Mouse (Mus musculus) adrenal gland, postnatal 4 days (tissue): ENCODE data around the gene Tmem104. TPM values are rescaled to one million over a fixed set of nuclear protein-coding genes. Genes with fewer than 3 reads are reported as not detected.
A peak's percentile ranks its signal among the peaks of the same experiment; 100 is the strongest.

Source experiments
- DNase-seq, 2 experiments: peaks; one replicate each; pipeline ENCODE4 v3.0.0; 2021 to 2022; ENCODE audit warnings: low spot score in 2 of 2, mixed read lengths in 2 of 2
- total RNA-seq, 2 experiments: library from RNA; stranded (reverse); gene quantifications; 2 replicates each; pipeline ENCODE4 v1.2.3; 2021

Tmem104 gene
- total RNA-seq, 2 experiments from 2014 or later: 11.9 to 12.0 TPM

GRCm38 (mm10) chr11:115197558-115197957 is 10.3 kb downstream of the Tmem104 start:
- DNase-seq: no peak

DNA sequence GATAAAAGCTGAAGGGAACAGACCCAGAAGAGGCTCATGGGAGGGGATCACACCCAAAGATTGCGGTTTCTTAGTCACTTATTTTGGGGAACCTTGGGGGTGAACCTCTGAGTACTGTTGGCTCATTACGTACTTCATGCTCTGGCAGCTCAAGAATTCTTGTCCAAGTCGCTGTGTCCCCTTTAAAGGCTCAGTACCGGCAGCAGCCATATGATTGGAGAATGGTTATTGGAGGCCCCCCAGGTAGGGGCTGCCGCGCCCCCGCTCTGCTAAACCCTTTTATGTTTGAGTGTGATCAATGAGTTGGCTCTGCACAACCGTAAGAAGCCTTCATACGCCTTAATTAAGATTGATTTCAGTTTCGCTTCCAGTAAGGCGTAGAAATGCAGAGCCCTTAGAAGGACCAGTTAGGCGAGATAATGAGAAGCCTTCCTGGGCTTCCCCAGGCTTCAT is 11.7 kb downstream of the Tmem104 start:
- DNase-seq: no peak

DNA sequence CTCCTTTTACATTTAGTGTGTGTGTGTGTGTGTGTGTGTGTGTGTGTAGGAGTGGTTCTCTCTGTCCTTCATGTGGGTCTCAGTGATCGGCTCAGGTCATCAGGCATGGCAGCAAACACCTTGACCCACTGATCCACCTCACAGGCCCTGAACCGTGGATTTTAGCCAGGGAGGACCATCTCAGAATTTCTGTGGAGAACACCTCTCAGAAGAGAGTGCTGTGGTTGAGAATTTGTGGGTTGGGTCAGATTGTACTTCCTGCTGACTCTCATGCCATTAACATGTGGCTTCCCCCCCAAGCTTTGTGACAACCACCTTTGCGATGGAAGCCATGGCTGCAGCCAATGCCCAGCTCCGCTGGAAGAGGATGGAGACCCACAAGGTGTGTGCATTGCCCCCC is 13.2 kb downstream of the Tmem104 start:
- no peak for DNase-seq

DNA sequence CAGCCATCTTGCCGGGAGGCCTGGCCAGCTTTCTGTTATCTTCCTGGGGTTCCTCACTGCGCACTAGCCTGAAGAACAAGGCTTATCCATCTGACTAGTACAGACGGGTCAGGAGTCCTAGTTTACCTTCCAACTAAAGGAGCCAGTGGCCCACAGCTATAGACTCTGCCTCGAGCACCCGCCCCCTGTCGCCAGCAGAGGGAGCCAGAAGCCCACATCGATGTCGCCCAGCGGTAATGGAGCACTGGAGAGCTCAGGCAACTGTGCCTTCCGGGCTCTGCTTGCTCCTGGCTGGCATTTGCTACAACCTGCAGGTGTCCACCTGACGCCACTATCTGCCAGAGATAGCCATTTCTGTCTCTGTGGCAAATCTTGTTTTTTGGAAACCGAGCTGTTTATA is 15.0 kb downstream of the Tmem104 start:
- DNase-seq: peak; percentile 58 to 66

GRCm38 (mm10) chr11:115202756-115203155 is 15.5 kb downstream of the Tmem104 start:
- no peak for DNase-seq

DNA sequence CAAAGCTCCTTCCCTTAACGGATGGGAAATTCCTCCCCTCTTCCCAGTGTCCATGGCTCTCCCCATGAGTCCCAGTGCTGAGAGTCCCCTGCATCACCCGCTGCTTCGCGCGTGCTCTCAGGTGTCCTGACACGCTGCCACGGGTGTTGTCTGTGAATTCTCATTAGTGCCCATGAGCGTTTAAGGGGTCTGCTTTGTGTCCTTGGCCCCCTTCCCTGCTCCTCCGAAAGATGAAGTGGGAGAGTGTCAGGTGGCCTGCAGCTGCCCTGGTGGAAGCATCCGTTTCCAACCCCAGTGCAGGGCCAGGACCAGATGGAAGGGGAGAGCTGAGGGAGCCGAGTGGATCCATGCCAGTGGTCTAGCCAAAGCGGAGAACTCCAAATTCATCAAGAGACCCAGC is 20.8 kb downstream of the Tmem104 start:
- no peak for DNase-seq

DNA sequence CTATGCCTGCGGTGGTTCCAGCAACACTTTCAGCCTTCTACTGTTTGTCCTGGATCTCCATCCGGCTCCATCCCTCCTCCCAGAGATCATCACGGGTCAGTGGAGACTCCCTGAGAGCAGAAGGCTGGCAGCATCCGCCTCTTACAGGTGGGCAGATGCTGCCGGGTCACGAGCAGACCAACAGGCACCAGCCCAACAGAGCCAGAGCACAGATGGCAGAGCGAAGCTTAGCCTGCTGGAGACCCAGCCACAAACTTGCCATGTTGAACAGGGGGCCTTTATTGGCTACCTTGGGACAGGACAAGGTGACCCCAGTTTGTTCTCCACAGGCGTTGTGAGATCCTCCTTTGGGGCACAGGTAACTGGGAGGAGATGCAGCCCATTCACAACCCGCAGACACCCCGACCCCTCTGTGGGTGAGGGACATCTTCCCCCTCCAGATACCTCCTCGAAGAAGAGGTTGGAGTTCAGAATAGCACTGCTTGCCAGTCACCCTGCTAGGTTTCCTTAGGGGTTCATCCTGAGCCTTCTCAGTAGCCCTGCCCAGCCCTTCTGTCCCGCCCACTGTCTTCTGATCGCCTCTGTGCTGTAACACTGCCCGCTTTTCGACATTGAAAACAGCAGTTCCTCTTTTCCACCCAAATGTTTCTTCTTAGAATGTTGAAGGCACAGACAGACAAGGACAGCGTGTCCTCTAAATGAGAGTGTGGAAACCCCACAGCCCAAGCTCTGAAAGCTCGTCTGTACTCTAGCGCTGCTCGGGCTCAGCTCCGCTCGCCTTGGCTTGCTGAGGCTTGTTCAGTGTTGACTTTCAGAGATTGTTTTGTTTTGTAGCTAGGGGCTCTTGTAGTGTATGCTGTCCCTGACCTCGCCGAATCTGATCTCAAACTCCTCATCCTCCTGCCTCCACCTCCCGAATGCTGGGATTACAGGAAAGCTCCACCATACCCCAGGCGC is 21.8 kb downstream of the Tmem104 start:
- DNase-seq: no peak

GRCm38 (mm10) chr11:115209958-115210357 is 22.7 kb downstream of the Tmem104 start:
- no peak for DNase-seq

DNA sequence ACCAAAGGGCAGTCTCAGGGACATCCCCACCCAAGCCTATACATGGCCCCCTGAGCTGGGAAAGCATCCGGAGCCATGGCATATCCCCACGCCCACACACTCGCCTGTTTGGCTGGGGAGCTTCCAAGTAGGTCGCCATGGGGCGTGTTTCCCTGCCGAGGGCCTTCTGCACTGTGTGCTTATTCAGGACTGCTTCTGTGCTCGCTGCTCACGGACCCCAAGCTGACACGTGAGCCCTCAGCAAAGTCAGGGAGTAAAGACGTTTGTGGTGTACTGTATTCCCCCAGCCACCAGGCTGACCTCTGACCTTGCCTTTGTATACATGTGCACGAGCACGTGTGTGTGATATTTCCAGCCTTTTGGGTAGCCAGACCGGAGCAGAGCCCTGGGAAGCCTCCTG is 24.8 kb downstream of the Tmem104 start:
- no peak for DNase-seq

DNA sequence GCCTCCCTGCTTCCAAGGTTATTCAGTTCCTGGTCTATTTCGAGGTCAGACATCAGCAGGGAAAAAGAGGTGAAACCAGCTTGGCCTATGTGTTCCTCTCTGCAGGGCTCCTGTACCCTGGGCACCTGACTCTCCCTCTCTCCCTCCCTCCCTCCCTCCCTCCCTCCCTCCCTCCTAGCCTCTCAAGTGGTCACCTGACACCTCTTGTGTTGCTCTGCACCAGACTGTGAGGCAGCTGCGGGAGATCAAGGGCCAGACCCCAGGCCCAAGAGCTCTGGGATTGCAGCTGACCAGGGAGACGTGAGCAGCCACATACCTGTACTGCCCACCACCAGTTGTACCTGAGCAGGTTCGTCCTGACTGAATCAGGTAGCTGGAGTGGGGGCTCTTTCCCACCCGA is 27.8 kb downstream of the Tmem104 start:
- DNase-seq: no peak

GRCm38 (mm10) chr11:115217439-115218410 is 30.4 kb downstream of the Tmem104 start:
- no peak for DNase-seq

- DNase-seq: no peak
Measured at GRCm38 (mm10) chr11:115219263-115219662, 32.0 kb downstream of the Tmem104 start.

DNA sequence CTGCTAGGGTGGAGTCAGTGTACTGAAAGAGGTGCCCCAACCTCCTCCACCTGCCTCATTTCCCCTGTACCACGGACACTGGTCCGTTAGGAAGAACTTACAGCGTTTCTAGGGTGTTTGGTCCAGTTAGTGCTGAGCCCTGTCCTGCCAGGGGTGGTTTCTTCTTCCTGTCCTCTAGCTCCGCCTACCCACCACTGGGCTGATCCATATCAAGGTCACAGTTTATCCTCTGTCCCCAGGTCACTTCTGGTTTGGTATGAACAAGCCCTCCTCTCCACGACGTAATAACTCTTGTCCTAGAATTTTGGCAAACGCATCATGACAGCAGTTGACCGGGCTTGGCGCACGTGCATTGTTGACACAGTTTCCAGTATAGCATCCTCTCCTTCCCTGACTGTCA is 32.4 kb downstream of the Tmem104 start:
- DNase-seq: no peak

GRCm38 (mm10) chr11:115222077-115222476 is 34.8 kb downstream of the Tmem104 start:
- DNase-seq: no peak

GRCm38 (mm10) chr11:115222570-115222969 is 35.3 kb downstream of the Tmem104 start:
- DNase-seq: no peak

DNA sequence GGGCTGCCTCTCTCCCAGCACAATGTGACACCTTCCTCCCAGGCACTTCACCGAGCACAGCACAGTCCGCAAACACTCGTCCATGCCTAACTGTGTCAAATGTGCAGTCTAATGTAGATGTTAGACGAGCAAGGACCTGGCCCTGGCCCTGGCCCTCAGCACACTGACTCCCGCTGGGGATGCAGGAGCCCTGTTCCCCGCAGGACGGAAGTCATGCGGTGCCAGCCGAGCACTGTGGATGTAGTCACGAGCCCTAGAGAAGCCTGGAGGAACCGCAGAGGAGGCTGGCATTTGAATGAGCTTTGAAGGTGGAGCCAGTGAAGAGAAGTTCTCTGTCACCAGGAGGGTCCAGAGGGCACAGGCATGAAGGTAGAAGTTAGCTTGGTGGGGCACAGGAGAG is 36.2 kb downstream of the Tmem104 start:
- no peak for DNase-seq

DNA sequence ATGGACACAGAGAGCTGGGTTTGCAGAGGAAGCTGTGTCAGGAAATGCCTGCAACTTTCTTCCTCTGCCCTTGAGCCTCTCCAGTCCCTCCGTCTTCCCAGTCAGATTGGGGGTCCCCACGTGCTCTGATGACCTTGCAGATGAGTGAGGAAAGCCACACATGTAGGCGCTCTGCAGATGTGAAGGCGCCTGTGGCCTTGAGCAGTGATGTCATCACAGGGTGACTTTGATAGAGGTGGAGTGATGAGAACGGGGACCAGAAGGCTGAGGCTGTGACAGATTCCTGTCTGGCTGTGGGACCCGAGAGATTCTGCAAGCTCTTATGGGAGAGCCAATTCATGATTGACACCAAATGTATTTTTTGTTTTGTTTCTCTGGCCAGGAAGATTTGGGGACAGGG is 36.6 kb downstream of the Tmem104 start:
- DNase-seq: no peak

DNA sequence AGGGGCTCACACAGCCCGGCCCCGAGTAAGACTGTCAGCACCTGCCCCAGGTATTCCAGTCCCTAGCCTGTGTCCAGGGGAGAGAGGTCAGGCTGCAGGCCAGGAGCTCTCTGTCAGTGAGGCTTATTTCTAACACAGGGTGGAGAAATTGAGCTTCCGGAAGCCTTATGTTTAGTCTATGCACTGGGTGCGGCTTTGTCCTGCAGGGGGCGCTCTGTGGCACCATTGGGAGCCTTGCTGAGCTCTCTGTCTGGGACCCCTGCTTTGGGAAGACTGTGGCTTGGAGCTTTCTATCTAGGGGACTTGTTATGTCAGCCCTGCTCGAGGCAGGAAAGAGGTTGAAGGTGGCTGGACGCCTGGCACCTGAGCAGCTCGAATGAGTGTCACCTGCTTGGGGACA is 37.6 kb downstream of the Tmem104 start:
- DNase-seq: peak; percentile 33 to 53

- no peak for DNase-seq
Measured at GRCm38 (mm10) chr11:115225301-115225700, 38.0 kb downstream of the Tmem104 start.

GRCm38 (mm10) chr11:115226811-115227491 is 39.7 kb downstream of the Tmem104 start:
- no peak for DNase-seq

- no peak for DNase-seq
Measured at GRCm38 (mm10) chr11:115227640-115228039, 40.4 kb downstream of the Tmem104 start.
